Mouse (Mus musculus): Measurements from ENCODE around the gene Dzip1.

Gene Dzip1

GRCm38 (mm10) chr14:118929779-118930178, 4.5 kb upstream of the Dzip1 start:
- in situ Hi-C loops (cut with MboI; ENCODE audit: low pct_unique_long_range_greater_than_20kb in 1 of 2, low sequenced_read_pairs in 2 of 2, unreplicated experiment in 1 of 2), result no loop called here

DNA sequence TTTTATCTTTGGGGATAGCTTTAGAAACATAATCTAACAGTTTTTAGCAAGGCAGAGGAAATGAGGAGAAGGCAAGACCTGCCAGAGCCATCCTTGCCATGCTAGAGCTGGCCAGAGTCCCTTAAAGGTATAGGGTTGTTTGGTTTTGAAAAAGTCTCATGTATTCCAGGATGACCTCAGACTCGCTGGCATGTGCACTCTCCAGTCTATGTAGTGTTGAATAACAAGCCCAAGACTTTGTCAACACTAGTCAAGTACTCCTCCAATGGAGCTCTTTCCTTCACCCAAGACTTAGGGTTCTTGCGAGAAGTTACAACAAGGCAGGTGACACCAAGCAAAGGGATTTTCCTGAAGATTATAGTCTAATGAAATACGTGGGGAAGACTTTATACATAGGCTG, 3.3 kb upstream of the Dzip1 start:
- in situ Hi-C loops (cut with MboI; ENCODE audit: low pct_unique_long_range_greater_than_20kb in 1 of 2, low sequenced_read_pairs in 2 of 2, unreplicated experiment in 1 of 2), result no loop called here

GRCm38 (mm10) chr14:118922667-118923184, 2.5 kb downstream of the Dzip1 start:
- in situ Hi-C loops (cut with MboI; ENCODE audit: low pct_unique_long_range_greater_than_20kb in 1 of 2, low sequenced_read_pairs in 2 of 2, unreplicated experiment in 1 of 2), result no loop called here

DNA sequence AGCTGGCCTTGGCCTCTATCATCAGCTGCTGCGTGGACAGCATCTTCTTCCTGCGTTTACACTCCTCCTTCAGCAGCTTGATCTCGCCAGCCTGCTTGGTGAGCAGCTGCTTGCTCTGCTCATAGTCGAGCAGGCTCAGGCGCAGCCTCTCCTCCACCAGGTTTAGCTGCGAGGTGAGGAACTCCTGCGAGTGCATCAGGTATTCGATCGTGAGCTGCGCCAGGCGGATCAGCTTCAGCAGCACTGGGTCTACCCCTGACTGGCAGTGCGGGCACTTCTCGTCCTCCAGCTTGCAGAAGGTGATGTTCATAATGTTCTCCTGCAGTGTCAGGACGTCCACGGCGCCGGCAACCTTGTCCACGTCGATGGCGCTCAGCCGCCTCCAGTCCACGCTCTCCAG, 3.0 kb downstream of the Dzip1 start:
- in situ Hi-C loops (cut with MboI; ENCODE audit: low pct_unique_long_range_greater_than_20kb in 1 of 2, low sequenced_read_pairs in 2 of 2, unreplicated experiment in 1 of 2), result no loop called here

- in situ Hi-C loops (cut with MboI; ENCODE audit: low pct_unique_long_range_greater_than_20kb in 1 of 2, low sequenced_read_pairs in 2 of 2, unreplicated experiment in 1 of 2), result no loop called here
Measured at GRCm38 (mm10) chr14:118920654-118921053, 4.6 kb downstream of the Dzip1 start.

DNA sequence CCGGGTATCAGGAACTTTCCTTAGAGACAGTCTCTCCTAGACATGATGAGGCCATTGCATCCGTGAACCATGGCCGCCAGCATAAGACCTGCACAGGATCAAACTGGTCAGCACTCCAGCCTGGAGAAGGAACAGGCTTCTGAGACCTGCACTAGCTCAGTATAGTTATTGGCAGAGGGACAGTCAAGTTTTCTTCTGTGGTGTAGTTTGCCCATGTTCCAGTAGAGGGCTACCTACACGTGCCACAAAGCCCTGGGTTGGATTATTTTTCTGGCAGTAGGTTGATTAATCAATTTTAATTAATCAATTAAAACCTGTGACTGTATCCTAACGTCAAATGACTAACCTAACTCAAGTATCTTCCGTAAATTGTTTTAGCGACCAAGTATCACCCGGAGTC, 6.2 kb downstream of the Dzip1 start:
- in situ Hi-C loops (cut with MboI; ENCODE audit: low pct_unique_long_range_greater_than_20kb in 1 of 2, low sequenced_read_pairs in 2 of 2, unreplicated experiment in 1 of 2), result no loop called here

- in situ Hi-C loops (cut with MboI; ENCODE audit: low pct_unique_long_range_greater_than_20kb in 1 of 2, low sequenced_read_pairs in 2 of 2, unreplicated experiment in 1 of 2), result no loop called here
Measured at GRCm38 (mm10) chr14:118913651-118914050, 11.6 kb downstream of the Dzip1 start.

DNA sequence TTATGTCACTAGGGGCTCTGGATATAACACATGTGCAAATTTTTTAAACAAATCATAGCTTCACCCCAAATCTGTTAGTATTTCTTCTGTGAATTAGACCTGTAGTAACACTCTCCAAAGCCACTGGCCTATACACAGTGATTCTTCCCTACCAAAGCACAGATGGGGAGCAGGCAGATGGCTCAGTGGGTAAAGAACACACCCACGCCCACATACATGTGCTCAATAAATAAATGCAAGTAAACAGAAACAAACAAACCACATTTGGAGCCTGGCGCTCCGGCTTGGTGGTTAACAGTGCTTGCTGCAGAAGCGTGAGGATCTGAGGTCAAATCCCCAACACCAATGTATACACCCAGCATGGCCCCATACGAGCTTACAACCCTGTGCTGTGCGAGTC, 13.7 kb downstream of the Dzip1 start:
- in situ Hi-C loops (cut with MboI; ENCODE audit: low pct_unique_long_range_greater_than_20kb in 1 of 2, low sequenced_read_pairs in 2 of 2, unreplicated experiment in 1 of 2), result no loop called here

- in situ Hi-C loops (cut with MboI; ENCODE audit: low pct_unique_long_range_greater_than_20kb in 1 of 2, low sequenced_read_pairs in 2 of 2, unreplicated experiment in 1 of 2), result no loop called here
Measured at GRCm38 (mm10) chr14:118910332-118911222, 14.7 kb downstream of the Dzip1 start.

DNA sequence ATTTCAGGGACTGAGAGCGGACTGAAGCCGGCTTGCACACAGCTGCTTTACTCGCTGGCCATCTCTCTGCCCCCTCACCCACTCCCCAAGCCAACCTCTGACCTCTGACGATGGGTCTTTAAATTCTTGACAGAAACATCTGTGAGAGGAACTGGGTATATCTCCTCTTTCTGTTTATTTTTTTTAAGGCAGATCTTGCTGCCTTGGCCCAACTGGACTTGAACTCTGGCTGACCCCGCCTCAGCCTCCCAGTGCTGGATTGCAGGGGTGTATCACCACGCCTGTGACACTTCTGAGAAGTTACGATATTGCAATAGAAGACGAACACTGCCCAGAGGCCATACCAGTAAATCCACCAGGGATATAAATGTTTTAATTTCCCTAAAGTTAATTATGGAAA, 15.4 kb downstream of the Dzip1 start:
- in situ Hi-C loops (cut with MboI; ENCODE audit: low pct_unique_long_range_greater_than_20kb in 1 of 2, low sequenced_read_pairs in 2 of 2, unreplicated experiment in 1 of 2), result no loop called here

- in situ Hi-C loops (cut with MboI; ENCODE audit: low pct_unique_long_range_greater_than_20kb in 1 of 2, low sequenced_read_pairs in 2 of 2, unreplicated experiment in 1 of 2), result no loop called here
Measured at GRCm38 (mm10) chr14:118907592-118907991, 17.7 kb downstream of the Dzip1 start.

DNA sequence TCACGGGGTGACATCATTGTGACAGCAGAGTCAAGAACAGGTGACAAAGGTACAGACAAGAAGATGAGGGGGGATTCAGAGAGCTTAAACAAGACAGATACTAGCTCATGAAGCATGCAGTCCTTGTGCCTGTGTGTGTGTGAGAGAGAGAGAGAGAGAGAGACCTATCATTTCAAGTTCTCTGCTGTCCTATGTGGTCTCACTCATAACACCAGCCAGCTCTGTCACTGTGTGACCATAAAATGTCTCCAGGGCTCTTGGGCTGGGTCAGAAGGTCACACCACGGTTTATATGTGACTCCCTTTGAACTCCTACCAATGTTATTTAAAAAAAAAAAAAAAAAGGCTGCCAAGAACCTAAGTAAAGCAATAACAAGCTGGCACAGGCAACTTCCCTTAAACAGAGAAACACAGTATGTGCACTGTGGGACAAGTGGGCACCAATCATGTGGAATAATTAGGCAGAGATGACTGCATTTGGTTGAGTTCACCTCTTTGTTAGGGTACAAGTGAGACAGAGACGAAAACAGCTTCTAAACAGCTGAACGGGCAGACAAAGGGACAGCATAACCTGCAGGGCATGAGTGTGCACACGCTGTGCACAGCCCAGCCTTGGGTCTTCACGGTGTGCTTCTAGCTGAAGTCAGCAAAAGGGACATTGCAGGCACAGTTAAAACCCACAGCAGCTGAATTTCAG, 21.2 kb downstream of the Dzip1 start:
- in situ Hi-C loops (cut with MboI; ENCODE audit: low pct_unique_long_range_greater_than_20kb in 1 of 2, low sequenced_read_pairs in 2 of 2, unreplicated experiment in 1 of 2), result no loop called here

DNA sequence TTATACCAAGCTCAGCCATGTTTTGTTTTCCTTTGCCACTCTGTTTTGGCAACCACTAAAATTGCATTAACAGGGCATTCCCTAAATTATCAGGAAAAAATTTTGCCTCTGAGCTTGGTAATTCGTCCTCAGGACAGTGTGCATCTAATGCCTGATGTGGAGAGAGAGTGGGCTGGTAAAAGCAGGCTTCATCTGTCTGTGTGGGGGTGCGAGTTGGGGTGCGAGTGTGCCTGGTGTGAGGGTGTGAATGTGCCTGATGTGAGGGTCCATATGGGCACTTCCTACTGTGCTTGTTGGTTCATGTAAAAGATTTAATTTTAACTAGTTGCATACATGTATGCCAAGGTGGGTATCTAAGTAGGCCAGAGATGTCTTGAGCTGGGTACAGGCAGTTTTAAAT, 21.9 kb downstream of the Dzip1 start:
- in situ Hi-C loops (cut with MboI; ENCODE audit: low pct_unique_long_range_greater_than_20kb in 1 of 2, low sequenced_read_pairs in 2 of 2, unreplicated experiment in 1 of 2), result no loop called here

GRCm38 (mm10) chr14:118900911-118901310, 24.3 kb downstream of the Dzip1 start:
- in situ Hi-C loops (cut with MboI; ENCODE audit: low pct_unique_long_range_greater_than_20kb in 1 of 2, low sequenced_read_pairs in 2 of 2, unreplicated experiment in 1 of 2), result no loop called here

- in situ Hi-C loops (cut with MboI; ENCODE audit: low pct_unique_long_range_greater_than_20kb in 1 of 2, low sequenced_read_pairs in 2 of 2, unreplicated experiment in 1 of 2), result loop anchor here in 1 of 2 experiments (5.0 kb wide), 1 partner anchor 78 kb away; no protein-coding TSS in a partner anchor
Measured at GRCm38 (mm10) chr14:118899940-118900339, 25.3 kb downstream of the Dzip1 start.

DNA sequence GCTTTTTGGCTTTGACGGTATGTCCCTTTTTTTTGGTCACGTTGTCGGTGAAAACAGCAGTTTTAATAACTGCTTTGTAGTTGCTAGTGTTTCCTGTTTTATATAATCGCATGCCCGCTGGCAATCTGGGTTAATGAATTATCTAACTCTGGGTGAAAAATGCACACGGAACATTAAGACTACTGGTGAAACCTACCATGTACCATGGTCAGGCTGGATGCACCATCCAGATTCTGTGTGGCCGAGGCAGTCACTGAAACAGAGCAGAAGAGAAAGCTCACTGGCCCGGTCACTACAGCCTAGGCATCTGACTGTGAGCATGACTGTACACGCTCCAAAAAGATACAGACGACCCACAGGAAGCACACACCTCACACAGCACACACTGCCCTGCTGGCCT, 29.6 kb downstream of the Dzip1 start:
- in situ Hi-C loops (cut with MboI; ENCODE audit: low pct_unique_long_range_greater_than_20kb in 1 of 2, low sequenced_read_pairs in 2 of 2, unreplicated experiment in 1 of 2), result loop anchor here in 1 of 2 experiments (5.0 kb wide), 1 partner anchor 73 kb away; no protein-coding TSS in a partner anchor

DNA sequence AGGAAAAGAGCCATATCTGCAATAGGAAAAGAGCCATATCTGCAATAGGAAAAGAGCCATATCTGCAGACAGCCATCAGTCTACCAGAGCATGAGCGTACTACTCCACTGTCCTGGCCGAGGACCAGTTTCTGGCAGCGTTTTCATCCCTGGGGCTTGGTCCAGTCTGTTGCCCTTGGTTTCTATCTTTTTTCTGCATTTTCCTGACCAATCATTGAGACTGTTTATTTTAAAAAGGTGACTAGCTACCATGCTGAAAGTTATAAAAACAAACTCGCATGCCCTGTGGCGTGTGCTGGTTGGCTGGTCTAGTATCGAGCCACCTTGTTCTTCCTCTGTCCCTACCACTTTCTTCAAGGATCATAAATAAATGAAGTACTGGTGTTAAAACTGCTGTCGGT, 30.0 kb downstream of the Dzip1 start:
- in situ Hi-C loops (cut with MboI; ENCODE audit: low pct_unique_long_range_greater_than_20kb in 1 of 2, low sequenced_read_pairs in 2 of 2, unreplicated experiment in 1 of 2), result loop anchor here in 1 of 2 experiments (5.0 kb wide), 1 partner anchor 73 kb away; no protein-coding TSS in a partner anchor

DNA sequence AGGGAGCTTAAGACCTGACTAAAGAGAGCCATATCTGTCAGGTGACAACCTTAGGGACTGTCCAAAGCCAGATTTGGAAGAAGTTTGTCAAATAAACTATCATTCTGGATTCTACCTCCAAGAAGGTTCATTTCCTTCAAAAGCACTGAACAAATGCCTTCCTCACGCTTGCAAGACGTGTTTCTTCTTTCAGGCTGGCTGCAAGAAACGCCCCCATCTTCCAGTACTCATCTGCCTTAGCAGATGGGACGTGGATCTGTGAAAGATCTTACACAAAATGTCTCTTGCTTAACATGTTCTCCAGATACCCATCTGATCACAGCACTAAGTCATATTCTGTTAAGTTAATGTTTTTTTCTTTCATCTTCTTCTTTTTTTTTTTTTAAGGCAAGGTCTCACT, 35.2 kb downstream of the Dzip1 start:
- in situ Hi-C loops (cut with MboI; ENCODE audit: low pct_unique_long_range_greater_than_20kb in 1 of 2, low sequenced_read_pairs in 2 of 2, unreplicated experiment in 1 of 2), result no loop called here

DNA sequence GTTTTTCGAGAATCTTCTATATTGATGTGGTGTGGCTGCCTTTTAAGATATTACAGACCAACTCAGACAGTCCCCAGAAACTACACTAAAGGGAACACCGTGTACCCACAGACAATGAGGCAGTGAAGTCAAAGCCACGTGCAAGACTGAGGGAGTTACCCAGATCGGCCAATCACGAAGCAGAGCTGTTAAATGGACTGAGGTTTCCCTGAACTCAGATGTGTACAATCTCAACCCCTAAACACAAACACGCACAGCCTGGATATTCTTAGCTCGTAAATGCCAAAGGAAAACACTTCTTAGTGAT, 41.1 kb downstream of the Dzip1 start:
- in situ Hi-C loops (cut with MboI; ENCODE audit: low pct_unique_long_range_greater_than_20kb in 1 of 2, low sequenced_read_pairs in 2 of 2, unreplicated experiment in 1 of 2), result no loop called here
